Mouse (Mus musculus): ENCODE data around the gene Slc34a3.

Slc34a3 gene

DNA sequence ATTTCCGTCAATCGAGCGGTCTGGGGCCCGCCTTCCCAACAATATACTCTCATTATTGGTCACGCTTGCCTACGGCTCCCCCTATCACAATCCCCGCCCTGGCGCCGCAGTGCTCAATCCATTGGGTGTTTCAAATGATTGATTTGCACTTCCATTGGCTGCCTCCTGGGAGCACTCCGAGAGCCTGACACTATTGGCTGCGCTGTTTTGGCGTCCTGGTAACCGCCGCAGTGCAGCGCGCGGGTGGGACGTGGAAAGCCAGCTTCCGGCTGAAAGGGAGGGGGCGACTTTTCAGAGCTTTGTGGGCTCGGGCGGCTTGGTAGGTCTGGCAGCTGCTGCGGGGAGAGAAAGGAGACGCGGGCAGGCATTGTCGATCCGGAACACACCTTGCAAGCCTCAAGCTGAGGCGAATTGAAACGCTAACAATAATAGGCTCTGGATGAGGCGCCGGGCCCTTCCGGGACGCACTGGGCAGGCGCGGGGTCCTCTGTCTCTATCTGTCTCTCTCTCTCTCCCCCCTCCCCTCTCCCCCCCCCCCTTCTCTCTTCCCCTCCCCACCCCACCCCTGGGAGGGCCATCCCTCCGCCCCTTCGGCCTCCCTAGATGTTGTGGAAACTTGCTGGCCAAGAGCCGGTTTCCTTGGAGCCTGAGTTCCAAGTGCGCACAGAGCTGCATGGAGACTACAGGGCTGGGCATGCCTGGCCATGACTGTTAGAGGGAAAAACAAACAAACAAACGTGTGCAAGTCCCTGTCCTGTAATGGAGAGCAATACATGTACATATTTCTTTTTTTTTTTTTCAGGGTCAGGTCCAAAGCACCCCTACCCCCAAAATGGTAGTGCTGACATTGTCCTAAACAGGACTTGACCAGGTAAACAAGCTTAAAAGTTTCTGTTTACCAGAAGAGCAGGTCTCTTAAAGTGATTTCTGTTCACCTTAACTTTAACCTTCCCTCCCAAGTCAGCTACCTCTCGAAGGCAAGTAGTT is 9.1 kb downstream of the Slc34a3 start:
- DNase-seq (ENCODE audit: low spot score) = peak; percentile 96

GRCm38 (mm10) chr2:25224492-25224765 is 9.7 kb downstream of the Slc34a3 start, which contains the start of gene Tubb4b:
Tubb4b (minus strand) TSS chr2:25224702.
- no peak for DNase-seq (ENCODE audit: low spot score)

- DNase-seq (ENCODE audit: low spot score) = peak; percentile 80
Observed at GRCm38 (mm10) chr2:25223681-25224491, 10.3 kb downstream of the Slc34a3 start.

- no peak for DNase-seq (ENCODE audit: low spot score)
Observed at GRCm38 (mm10) chr2:25221331-25221772, 12.8 kb downstream of the Slc34a3 start.

DNA sequence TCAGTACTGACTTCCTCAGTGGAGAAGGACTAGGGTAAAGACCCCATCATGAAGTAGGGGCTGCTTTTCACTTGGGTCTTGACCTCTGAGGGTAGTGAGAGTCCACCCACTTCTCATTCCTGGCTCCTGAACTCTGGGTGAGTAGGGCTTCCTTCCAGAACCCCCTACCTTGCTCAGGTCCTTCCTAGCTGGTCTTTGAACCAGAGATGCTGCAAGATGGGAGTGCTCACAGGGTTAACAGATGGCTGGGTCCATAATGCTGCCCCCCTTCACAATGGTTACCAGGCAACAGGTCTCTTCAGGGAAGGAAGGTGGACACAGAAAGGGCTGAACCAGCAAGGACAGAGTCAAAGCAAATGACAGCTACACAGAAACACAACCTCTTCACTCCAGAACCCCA is 15.7 kb downstream of the Slc34a3 start, which contains the start of gene Fam166a:
Gene Fam166a (plus strand): TSS at position 301 of the 400 bp plus-strand sequence.
- no peak for DNase-seq (ENCODE audit: low spot score)

DNA sequence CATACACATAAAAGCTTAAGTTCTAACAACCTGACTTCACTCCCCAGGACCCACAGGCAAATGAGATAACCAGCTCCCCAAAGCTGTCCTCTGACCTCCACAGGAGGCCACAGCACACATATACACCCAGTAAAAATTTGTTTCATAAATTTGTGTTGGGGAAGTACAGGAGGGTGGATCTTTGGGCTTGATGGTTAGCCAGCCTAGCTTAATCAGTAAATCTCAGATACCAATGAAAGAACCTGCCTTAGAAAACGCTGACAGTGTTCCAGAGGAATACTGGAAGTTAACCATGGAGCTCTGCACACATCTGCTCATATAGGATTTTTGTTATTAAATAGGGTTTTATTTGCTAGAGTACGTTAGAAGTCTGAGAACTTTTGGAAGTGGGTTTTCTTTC is 16.5 kb downstream of the Slc34a3 start:
- no peak for DNase-seq (ENCODE audit: low spot score)

DNA sequence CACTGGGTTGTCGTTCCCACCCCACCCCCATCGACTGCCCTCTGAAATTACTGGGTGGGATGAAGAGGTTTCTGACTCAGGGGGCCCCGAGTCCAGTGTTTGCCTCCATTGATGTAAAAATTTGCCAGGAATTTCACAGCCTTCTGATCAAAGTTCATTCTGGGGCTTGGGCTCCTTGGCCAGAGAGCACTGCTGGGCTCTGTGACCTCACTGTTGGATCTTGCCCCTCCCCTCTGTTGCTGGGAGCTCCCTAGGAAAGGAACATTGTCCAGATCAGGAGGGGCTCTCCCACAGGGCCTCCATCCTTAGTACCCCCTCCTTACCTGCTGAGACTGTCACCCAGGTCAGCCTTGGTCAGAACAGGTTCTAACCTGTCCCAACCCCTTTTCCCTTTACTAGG is 19.7 kb downstream of the Slc34a3 start, which contains the start of gene Stpg3:
Gene Stpg3 (minus strand): TSS at position 194 of the 400 bp plus-strand sequence.
- DNase-seq (ENCODE audit: low spot score) = no peak

DNA sequence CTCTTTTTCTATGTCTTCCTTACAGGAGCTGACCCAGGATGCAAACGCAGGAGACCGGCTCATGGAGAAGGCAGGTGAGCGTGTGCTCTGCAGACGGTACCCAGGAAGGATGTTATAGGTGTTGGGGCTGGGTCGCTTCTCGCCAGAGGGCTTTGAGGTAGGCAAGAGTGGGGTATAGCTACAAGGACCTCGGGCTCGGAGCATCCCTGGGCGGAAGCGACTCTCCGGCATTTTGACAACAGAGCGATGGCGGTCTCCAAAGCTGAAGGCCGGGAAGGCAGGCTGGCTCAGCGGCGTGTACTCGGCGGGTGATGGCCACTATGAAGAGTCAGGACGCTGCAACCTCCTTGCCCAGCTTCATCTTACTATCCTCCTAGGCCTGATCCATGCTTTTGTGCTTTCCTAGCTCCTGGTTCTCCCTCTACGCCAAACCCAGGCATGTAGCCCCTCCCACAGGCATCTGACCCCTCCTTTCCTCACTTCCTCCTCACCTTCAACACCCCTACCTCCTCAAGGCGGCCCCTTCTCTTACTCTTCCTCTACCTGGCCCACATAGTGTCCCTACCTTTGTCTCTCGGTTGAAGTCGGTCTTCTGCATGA is 20.8 kb downstream of the Slc34a3 start:
- DNase-seq (ENCODE audit: low spot score) = no peak

- peak; percentile 90 for DNase-seq (ENCODE audit: low spot score)
Observed at GRCm38 (mm10) chr2:25211121-25211670, 23.0 kb downstream of the Slc34a3 start, which contains the start of gene Nelfb. Nelfb (minus strand) TSS chr2:25211489.

DNA sequence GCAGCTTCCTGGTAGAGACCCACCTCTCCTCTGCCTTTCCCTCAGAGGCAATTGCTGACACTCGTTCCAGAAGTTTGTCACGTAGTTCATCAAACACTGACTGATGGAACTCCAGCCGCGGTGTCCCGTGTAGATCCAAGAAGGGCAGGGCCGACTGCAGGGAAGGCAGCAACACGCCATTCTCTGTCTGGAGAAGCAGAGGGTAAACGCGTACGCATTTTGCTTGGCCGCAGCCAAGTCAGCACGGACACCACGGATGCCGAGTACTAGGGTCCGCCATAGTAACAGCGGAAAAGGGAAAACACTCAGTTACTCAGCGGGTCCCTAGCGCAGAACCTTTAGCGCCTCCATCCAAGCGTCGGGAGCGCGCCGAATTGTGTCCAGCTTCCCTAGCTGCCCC is 23.5 kb downstream of the Slc34a3 start:
- no peak for DNase-seq (ENCODE audit: low spot score)

- DNase-seq (ENCODE audit: low spot score) = no peak
Observed at GRCm38 (mm10) chr2:25207593-25207992, 26.6 kb downstream of the Slc34a3 start.

DNA sequence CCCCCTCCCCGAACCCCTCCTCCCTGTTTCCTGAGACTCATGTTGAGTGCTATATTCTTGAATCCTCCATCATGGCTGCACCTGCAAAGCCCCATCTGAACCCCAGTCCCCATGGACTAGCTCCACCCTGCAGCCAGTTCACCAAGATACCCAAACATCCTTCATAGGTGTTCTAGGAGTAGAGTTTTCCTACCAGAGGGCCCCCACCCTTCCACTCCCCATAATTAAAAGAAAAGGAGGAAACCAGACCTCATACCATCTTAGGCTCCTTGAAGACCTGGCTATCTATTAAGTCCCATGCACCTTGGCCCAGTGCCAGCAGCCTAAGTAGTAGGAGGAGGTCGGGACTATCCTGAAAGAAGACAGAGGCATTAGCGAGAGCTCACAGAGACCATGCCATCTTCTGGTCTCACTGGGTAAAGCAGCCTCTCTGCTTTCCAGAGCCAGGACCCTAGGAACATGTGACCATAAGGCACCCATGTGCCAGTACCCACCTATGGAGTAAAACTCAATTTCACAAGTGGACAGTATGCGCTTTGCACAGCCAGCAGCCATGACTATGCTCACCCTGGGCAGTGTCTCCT is 30.4 kb downstream of the Slc34a3 start:
- DNase-seq (ENCODE audit: low spot score) = no peak

DNA sequence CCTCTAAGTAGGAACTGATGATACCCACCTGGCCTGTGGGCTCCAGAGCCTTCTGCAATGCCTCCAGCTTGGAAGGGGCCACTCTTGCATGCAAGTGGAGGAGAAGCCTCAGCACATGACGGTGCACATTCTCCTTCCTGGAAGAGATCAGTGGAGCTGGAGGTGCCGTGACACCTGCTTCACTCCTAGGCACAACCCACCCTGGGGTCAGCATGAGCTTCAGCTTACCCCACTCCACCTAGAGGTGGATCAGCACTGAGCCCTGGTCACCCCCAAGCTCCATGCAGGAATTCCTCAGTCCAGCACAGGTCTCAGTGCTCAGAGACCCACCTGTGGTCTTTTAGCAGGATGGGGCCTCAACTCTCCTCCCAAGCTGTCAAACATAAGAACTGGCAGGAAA is 33.5 kb downstream of the Slc34a3 start:
- no peak for DNase-seq (ENCODE audit: low spot score)

- DNase-seq (ENCODE audit: low spot score) = no peak
Observed at GRCm38 (mm10) chr2:25197946-25198345, 36.2 kb downstream of the Slc34a3 start.

- no peak for DNase-seq (ENCODE audit: low spot score)
Observed at GRCm38 (mm10) chr2:25197191-25197590, 37.0 kb downstream of the Slc34a3 start.

DNA sequence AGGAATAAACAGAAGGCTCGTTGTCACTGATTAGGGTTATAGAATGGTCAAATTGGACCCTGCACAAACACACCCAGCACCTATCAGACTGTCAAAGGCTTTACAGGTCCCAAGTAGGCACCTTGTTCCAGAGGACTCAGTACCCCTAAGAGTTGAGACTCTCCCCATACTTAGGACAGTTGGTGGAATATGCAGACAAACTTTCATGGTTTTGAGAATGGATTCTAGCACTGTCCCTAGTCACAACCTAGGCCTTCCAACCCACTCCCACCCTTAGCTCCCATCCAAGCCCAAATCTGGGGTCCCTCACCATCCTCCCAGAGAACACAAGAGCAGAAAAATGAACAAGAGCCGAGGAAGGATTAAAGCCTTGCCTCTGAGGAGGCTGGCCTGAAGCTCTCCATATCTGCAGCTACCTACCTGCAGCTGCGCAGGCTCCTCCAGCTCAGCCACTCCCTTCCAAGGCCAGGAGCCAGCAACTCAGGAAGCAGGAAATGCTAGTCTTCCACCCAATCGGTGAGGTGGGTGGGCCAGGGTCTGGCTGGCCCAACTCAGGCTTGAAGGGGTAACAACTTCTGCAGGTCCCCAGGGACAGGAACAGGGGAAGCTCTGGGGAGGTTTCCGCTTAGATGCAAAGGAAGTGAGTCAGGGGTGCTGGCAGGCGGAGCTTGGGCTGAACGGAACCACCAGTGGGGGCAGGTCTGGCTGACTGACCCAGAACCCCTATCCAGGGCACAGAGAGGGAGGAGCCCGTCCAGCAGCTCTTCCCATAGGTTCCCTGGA is 37.8 kb downstream of the Slc34a3 start, which contains the start of gene Tor4a:
Gene Tor4a (minus strand): TSS at position 715 of the 783 bp plus-strand sequence.
- DNase-seq (ENCODE audit: low spot score) = peak; percentile 73

- DNase-seq (ENCODE audit: low spot score) = peak; percentile 48
Observed at GRCm38 (mm10) chr2:25195211-25196156, 38.7 kb downstream of the Slc34a3 start.

DNA sequence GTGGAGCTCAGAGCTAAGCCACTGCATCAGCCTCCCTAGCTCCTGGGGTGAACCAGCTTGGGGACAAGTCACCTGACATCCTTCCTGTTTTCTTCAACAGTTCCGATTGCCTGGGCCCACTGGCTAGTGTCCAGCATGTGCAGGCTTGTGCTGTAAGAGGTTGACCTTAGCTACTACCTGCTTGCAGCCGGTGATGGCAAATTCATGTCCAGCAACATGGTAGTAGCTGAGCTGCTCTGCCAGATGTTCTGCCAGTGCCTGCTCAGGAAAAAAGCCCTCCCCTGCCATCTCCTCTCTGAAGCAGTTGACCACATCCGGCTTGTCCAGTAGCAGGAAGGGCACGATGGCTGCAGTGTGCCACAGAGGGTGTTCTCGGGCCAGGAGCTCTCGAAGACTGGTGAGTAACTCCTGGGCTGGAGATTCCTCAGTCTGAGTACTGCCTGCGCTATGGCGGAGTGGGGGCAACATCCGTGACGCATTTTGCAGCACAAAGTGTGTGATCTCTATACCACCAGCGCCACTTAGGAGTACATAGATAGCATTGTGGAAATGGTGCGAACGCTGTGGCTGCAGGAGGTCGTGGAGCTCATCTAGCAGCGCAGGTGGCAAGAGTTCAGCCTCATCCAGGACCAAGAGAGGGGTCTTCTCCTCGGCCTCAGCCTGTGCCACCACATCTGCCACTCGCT is 39.5 kb downstream of the Slc34a3 start:
- DNase-seq (ENCODE audit: low spot score) = no peak

GRCm38 (mm10) chr2:25194006-25194405 is 40.2 kb downstream of the Slc34a3 start:
- DNase-seq (ENCODE audit: low spot score) = no peak

Data from ovary, postnatal 36 days (tissue).